Mouse (Mus musculus) C2C12 (cell line): ENCODE measurements around the gene Elfn1. TPM values are rescaled to one million over a fixed set of nuclear protein-coding genes. Genes with fewer than 3 reads are reported as not detected.

Source experiments
- H3K27me3 ChIP-seq: one replicate; pipeline ENCODE4 v1.6.1; 2011; ENCODE audit not compliant: control insufficient read depth, insufficient read depth, insufficient read length
- H3K36me3 ChIP-seq: one replicate; pipeline ENCODE4 v1.6.1; 2011; ENCODE audit not compliant: control insufficient read depth, insufficient read depth
- H3K4me3 ChIP-seq: one replicate; pipeline ENCODE4 v1.5.1; 2011; ENCODE audit warnings: mild to moderate bottlenecking, control low read depth; ENCODE audit not compliant: poor library complexity, insufficient read depth, severe bottlenecking
- H3K79me2 ChIP-seq: one replicate; pipeline ENCODE4 v1.6.1; 2011; ENCODE audit not compliant: control insufficient read depth, insufficient read depth
- H3K79me3 ChIP-seq: one replicate; pipeline ENCODE4 v1.6.1; 2011; ENCODE audit warnings: low read depth, control low read depth
- H3ac ChIP-seq: one replicate; pipeline ENCODE3; 2011; ENCODE audit warnings: low read depth; ENCODE audit not compliant: control insufficient read depth, insufficient read length
- CEBPB ChIP-seq: IDR thresholded peaks from one replicate; pipeline ENCODE4 v1.6.1; 2011; ENCODE audit warnings: low read depth, mild to moderate bottlenecking, control low read depth, moderate library complexity
- CTCF ChIP-seq: IDR thresholded peaks from one replicate; pipeline ENCODE4 v1.5.1; 2011; ENCODE audit not compliant: control insufficient read depth, insufficient read depth, insufficient read length
- FOSL1 ChIP-seq: IDR thresholded peaks from one replicate; pipeline ENCODE4 v1.8.0; 2011; ENCODE audit warnings: mild to moderate bottlenecking, low read length; ENCODE audit not compliant: poor library complexity, insufficient read depth, severe bottlenecking
- MAX ChIP-seq: IDR thresholded peaks from one replicate; pipeline ENCODE4 v1.6.1; 2011; ENCODE audit warnings: mild to moderate bottlenecking, control low read depth
- MYOD1 ChIP-seq: IDR thresholded peaks from one replicate; pipeline ENCODE4 v1.6.1; 2011; ENCODE audit warnings: low read depth; ENCODE audit not compliant: control insufficient read depth, insufficient read length
- MYOG ChIP-seq: IDR thresholded peaks from one replicate; pipeline ENCODE4 v1.6.1; 2011; ENCODE audit not compliant: control insufficient read depth, insufficient read length; ENCODE audit errors: extremely low read depth
- USF1 ChIP-seq: IDR thresholded peaks from one replicate; pipeline ENCODE4 v1.6.1; 2011; ENCODE audit warnings: low read depth, mild to moderate bottlenecking, control low read depth, moderate library complexity
- polyA plus RNA-seq: library from polyadenylated mRNA; unstranded; fragments of >200 nt; fragmentation: generic; extraction: Trizol; gene quantifications from one replicate; pipeline ENCODE4 v1.2.1, GENCODE M21; 2012; ENCODE audit warnings: missing spikeins

Gene Elfn1
- polyA plus RNA-seq, 1 experiment = 0.04 TPM

DNA sequence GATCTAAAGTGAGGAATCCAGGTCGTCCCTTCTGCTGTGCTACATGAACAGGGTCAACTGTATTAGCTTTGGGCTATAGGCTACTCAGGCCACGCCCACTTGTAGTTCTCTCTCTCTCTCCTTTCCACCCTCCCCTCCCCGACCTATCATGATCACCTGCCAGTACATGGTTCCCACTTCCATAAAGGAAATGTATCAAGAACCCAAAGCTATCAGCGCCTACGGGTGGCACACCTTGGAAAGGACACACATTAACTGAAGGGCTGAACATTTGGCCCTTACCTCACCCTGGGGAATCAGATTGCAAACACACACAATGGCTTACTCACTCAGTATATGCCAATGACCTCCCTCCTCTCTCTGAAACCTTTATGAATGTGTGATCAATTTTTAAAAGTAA, 28.0 kb upstream of the Elfn1 start:
- Histone ChIP-seq H3K79me3 (no peaks in the 10 kb centered on the region), H3K27me3 (peaks cover 4% of the 10 kb centered on the region), H3K79me2 (no peaks in the 10 kb centered on the region), H3ac (no peak overlapping the region), H3K36me3 (no peaks in the 10 kb centered on the region), H3K4me3 (no peak overlapping the region)
- TF ChIP-seq USF1 = no peak
- TF ChIP-seq FOSL1 = no peak
- no peak for TF ChIP-seq MAX
- no peak for TF ChIP-seq CTCF
- TF ChIP-seq MYOG = no peak
- TF ChIP-seq CEBPB = no peak

DNA sequence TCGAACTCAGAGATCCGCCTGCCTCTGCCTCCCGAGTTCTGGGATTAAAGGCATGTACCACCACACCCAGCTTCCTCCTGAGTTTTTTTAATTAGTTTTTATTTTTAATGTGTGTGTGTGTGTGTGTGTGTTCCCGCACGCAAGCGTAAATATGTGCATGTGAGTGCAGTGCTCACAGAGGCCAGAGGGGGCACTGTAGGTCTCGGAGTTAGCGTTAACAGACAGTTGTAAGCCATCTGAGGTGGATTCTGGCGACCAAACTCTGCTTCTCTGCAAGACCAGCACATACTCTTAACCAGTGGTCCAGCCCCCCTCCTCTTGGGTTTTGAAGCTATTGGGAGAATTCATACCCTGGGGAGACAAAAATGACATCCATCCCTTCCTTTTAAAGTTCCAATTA, 26.6 kb upstream of the Elfn1 start:
- Histone ChIP-seq H3K79me2 (no peaks in the 10 kb centered on the region), H3K4me3 (no peak overlapping the region), H3ac (no peak overlapping the region), H3K79me3 (no peaks in the 10 kb centered on the region), H3K27me3 (peaks cover 3% of the 10 kb centered on the region), H3K36me3 (no peaks in the 10 kb centered on the region)
- TF ChIP-seq MAX = no peak
- no peak for TF ChIP-seq USF1
- TF ChIP-seq FOSL1 = no peak
- no peak for TF ChIP-seq MYOD1
- TF ChIP-seq MYOG = no peak
- TF ChIP-seq CTCF = no peak
- no peak for TF ChIP-seq CEBPB

DNA sequence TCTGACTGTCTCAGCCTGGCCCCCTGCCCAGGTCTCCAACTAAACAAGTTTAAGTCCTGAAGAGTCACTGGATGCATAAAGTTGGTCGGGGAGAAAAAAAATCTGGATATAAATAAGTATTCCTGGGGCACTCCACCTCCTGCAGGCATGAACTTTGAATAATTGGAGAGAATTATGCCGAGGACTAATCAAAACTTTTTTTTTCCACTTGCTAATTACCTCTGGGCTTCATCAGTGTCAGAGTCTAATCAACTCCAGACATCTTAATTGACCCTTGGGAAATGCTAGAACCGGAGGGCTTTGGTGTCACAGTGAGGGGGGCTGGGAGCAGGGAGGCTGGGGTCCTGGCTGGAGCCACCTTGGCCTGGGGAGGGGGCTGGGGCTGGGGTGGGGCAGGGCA, 19.1 kb upstream of the Elfn1 start:
- no peaks in the 10 kb centered on the region for H3K79me2 ChIP-seq

DNA sequence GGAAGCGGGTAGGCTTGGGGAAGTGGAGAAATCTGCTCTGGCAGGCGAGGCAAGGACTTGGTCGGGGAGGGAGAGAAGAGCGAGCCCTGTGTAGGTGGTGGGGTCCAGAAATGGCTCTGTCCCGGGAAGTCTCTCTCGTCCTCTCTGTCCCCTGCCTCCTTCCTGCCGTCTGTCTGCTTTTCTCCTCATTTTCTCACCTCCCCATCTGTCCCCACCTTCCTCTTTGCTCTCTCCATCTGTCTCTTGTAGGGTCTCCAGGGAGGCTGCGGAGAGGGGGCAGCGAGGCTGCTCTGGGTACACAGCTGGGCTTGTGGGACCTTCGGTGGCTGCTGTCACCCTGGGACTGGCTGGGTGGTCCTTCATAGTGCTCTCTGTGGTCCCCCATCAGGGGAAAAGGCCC, 18.4 kb upstream of the Elfn1 start:
- H3K4me3 ChIP-seq = no peak overlapping the region
- no peaks in the 10 kb centered on the region for H3K79me2 ChIP-seq
- no peak overlapping the region for H3ac ChIP-seq
- H3K27me3 ChIP-seq = peaks cover 21% of the 10 kb centered on the region
- TF ChIP-seq MYOD1 = no peak
- no peak for TF ChIP-seq CTCF
- no peak for TF ChIP-seq USF1
- TF ChIP-seq CEBPB = no peak
- no peak for TF ChIP-seq FOSL1
- no peak for TF ChIP-seq MAX
- TF ChIP-seq MYOG = no peak
- no peaks in the 10 kb centered on the region for H3K79me3 ChIP-seq
- H3K36me3 ChIP-seq = no peaks in the 10 kb centered on the region

More for the DNA sequence above, 19.1 kb upstream of the Elfn1 start:
- H3ac ChIP-seq = no peak overlapping the region
- peaks cover 16% of the 10 kb centered on the region for H3K27me3 ChIP-seq
- no peaks in the 10 kb centered on the region for H3K79me3 ChIP-seq
- TF ChIP-seq CTCF (no peak), MYOD1 (no peak), FOSL1 (no peak), CEBPB (no peak), USF1 (no peak), MYOG (no peak), MAX (no peak)
- H3K36me3 ChIP-seq = no peaks in the 10 kb centered on the region
- H3K4me3 ChIP-seq = no peak overlapping the region

DNA sequence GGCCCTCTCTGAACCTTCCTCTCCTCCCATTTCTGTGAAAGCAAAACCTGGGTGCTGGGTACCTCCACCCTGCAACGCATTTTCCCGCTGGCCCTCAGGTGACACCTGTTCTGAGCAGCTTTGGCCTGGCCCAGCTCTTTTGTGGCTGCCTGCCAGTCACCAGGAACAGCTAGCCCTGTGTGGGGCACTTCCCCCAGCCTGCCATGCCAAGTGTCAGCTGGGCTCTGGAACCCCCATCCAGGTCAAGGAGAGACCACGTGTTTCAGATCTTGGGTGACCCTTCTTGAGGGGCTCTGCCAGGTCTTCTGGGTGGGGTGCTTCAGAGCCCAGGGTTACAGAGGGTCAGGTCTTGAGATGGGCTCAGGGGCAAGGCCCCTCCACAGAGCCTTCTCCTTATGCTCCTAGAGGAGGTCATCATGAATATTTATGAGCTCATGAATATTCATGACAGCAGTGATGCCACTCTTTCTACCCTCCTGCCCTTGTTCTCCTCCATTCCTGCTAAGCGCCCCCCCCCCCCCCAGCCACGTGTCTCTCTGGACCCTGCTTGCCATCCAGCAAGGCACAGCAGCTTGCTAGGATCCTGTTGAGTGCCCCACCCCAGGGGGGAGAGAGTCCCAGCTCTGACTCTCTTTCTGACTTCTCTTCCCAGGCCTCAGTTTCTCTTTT, 15.3 kb upstream of the Elfn1 start:
- H3ac ChIP-seq = no peak overlapping the region
- TF ChIP-seq CEBPB (no peak), MAX (no peak), MYOG (no peak), MYOD1 (no peak), USF1 (no peak), FOSL1 (no peak), CTCF (no peak)
- H3K4me3 ChIP-seq = no peak overlapping the region
- no peaks in the 10 kb centered on the region for H3K79me2 ChIP-seq
- peaks cover 18% of the 10 kb centered on the region for H3K27me3 ChIP-seq
- H3K79me3 ChIP-seq = no peaks in the 10 kb centered on the region
- H3K36me3 ChIP-seq = no peaks in the 10 kb centered on the region

DNA sequence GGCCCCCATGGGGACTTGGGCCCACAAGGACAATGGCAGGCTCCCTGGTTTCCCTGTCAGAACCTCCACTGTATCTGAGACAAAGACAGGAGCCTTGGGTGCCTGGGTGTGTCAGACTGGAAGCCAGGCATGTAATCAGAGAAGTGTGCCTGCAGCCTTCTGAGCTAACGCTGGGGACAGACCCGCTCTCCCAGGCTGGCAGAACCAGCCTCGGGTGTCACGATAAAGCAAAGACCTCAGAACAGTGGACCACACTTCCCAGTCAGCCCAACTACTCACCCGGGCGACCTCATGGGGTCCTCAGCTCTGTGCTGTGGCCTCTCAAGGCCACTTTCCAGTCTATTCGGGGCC, 14.8 kb upstream of the Elfn1 start:
- H3K4me3 ChIP-seq = no peak overlapping the region
- peaks cover 12% of the 10 kb centered on the region for H3K27me3 ChIP-seq
- no peaks in the 10 kb centered on the region for H3K79me3 ChIP-seq
- H3ac ChIP-seq = no peak overlapping the region
- H3K36me3 ChIP-seq = no peaks in the 10 kb centered on the region
- TF ChIP-seq CEBPB (no peak), MAX (no peak), USF1 (no peak), MYOD1 (no peak), CTCF (no peak), MYOG (no peak), FOSL1 (no peak)
- H3K79me2 ChIP-seq = no peaks in the 10 kb centered on the region
